Mouse (Mus musculus) heart, adult 2 months (tissue): Measurements from ENCODE around the gene Dcst1. TPM values are rescaled to one million over a fixed set of nuclear protein-coding genes. Genes with fewer than 3 reads are reported as not detected.

ENCODE experiments used
- DNase-seq, 2 experiments: peaks; one replicate each; pipeline ENCODE4 v3.0.0; 2021
- H3K27ac ChIP-seq: fragments of 200-600 bp; 2 replicates; pipeline ENCODE4 v1.8.1; 2022
- H3K27me3 ChIP-seq: fragments of 200-500 bp; 2 replicates; pipeline ENCODE4 v1.6.1; 2012; ENCODE audit warnings: mild to moderate bottlenecking, low read length, inconsistent platforms, mixed read lengths; ENCODE audit not compliant: control insufficient read depth, insufficient read depth
- H3K36me3 ChIP-seq: fragments of 200-500 bp; 2 replicates; pipeline ENCODE4 v1.6.1; 2012; ENCODE audit warnings: low read length, inconsistent platforms; ENCODE audit not compliant: control insufficient read depth, insufficient read depth
- H3K4me1 ChIP-seq: fragments of 200-500 bp; 2 replicates; pipeline ENCODE4 v1.6.1; 2011; ENCODE audit warnings: low read length; ENCODE audit not compliant: control insufficient read depth, insufficient read depth
- H3K4me3 ChIP-seq: fragments of 200-600 bp; 2 replicates; pipeline ENCODE4 v1.8.1; 2022
- H3K79me2 ChIP-seq: fragments of 200-500 bp; replicated peaks from 2 replicates; pipeline ENCODE4 v1.6.1; 2012; ENCODE audit warnings: mild to moderate bottlenecking, inconsistent platforms, low read length, moderate library complexity, mixed read lengths; ENCODE audit not compliant: control insufficient read depth, insufficient read depth
- H3K9ac ChIP-seq: fragments of 200-500 bp; 2 replicates; pipeline ENCODE4 v1.6.1; 2012; ENCODE audit warnings: low read depth, mild to moderate bottlenecking, control low read depth, inconsistent platforms, low read length, mixed read lengths
- CTCF ChIP-seq: fragments of 200-600 bp; IDR thresholded peaks from 2 replicates; pipeline ENCODE4 v1.8.1; 2022; ENCODE audit warnings: antibody characterized with exemption, mild to moderate bottlenecking, moderate library complexity
- EP300 ChIP-seq: fragments of 200-500 bp; IDR thresholded peaks from 2 replicates; pipeline ENCODE4 v1.6.1; 2011; ENCODE audit warnings: low read depth, low read length, control low read depth; ENCODE audit not compliant: insufficient read depth
- POLR2A ChIP-seq: fragments of 200-500 bp; IDR thresholded peaks from 2 replicates; pipeline ENCODE4 v1.6.1; 2011; ENCODE audit warnings: mild to moderate bottlenecking, low read depth, low read length, control low read depth; ENCODE audit not compliant: insufficient read depth
- WGBS: fragments of 180-500 bp; shearing (Covaris S2); methylation state at CpG from one replicate; pipeline ENCODE4 v1.1.7; 2018; 5-methylcytosine and 5-hydroxymethylcytosine counted together
- intact Hi-C: fragments of 180-260 bp; cut with DNase I; formaldehyde crosslinking; loops from one replicate; pipeline ENCODE4 v1.15.1; 2025
- polyA plus RNA-seq: library from polyadenylated mRNA; depleted of rRNA; stranded (reverse); fragments of >200 nt; gene quantifications from 2 replicates; pipeline ENCODE4 v1.2.3, GENCODE M21; 2012
- total RNA-seq, 2 experiments: library from RNA; stranded (reverse); gene quantifications; 2 replicates each; pipeline ENCODE4 v1.2.3; 2021

Gene Dcst1
- total and polyA plus RNA-seq, 3 experiments = 0.23 TPM; not detected in 2

- H3K4me3 ChIP-seq = peak within 1 kb of the TSS; percentile 54
- peak; percentile 73 to 84 for DNase-seq
- WGBS = 2% methylated on average over 48 of the region's 53 CpGs
- H3K27ac ChIP-seq = no peak within 1 kb of the TSS
- H3K79me2 ChIP-seq = no peaks in the 10 kb centered on the region
- TF ChIP-seq EP300 (no peak), CTCF (no peak), POLR2A (no peak)
- H3K36me3 ChIP-seq = no peaks in the 10 kb centered on the region
- peak within 1 kb of the TSS; percentile 43 for H3K9ac ChIP-seq
- peaks cover 28% of the 10 kb centered on the region for H3K27me3 ChIP-seq
- H3K4me1 ChIP-seq = peaks cover 5% of the 10 kb centered on the region
- intact Hi-C loops = no loop called here
These were observed 42.4 kb downstream of the Dcst1 start, which contains the start of gene Efna3 for GRCm38 (mm10) chr3:89322514-89323165. TSS of gene Efna3 (minus strand) at chr3:89322965.

- Histone ChIP-seq H3K36me3 (no peaks in the 10 kb centered on the region), H3K79me2 (no peaks in the 10 kb centered on the region), H3K4me1 (peaks cover 5% of the 10 kb centered on the region), H3K4me3 (peak overlapping the region; percentile 54), H3K9ac (no peak overlapping the region), H3K27me3 (peaks cover 28% of the 10 kb centered on the region), H3K27ac (no peak overlapping the region)
- no peak for DNase-seq
- intact Hi-C loops = no loop called here
- TF ChIP-seq EP300 (no peak), CTCF (no peak), POLR2A (no peak)
- 2% methylated on average over 14 of the region's 14 CpGs for WGBS
These were observed 42.9 kb downstream of the Dcst1 start for GRCm38 (mm10) chr3:89322131-89322500.

GRCm38 (mm10) chr3:89321183-89322130 lies 43.6 kb downstream of the Dcst1 start:
- H3K27me3 ChIP-seq = peaks cover 28% of the 10 kb centered on the region

GRCm38 (mm10) chr3:89320581-89321182 lies 44.4 kb downstream of the Dcst1 start:
- Histone ChIP-seq H3K4me1 (peaks cover 7% of the 10 kb centered on the region), H3K27ac (no peak overlapping the region), H3K27me3 (peaks cover 28% of the 10 kb centered on the region), H3K36me3 (no peaks in the 10 kb centered on the region), H3K4me3 (peak overlapping the region; percentile 33), H3K79me2 (no peaks in the 10 kb centered on the region), H3K9ac (0 out of 2 replicates have a peak overlapping the region, but pooled peaks have one; percentile 12)
- TF ChIP-seq EP300 (no peak), CTCF (no peak), POLR2A (no peak)
- WGBS = 2% methylated on average over 41 of the region's 41 CpGs
- intact Hi-C loops = no loop called here
- peak in 1 of 2 experiments; percentile 23 for DNase-seq

More at GRCm38 (mm10) chr3:89321183-89322130, 43.6 kb downstream of the Dcst1 start:
- no peak overlapping the region for H3K27ac ChIP-seq
- peaks cover 6% of the 10 kb centered on the region for H3K4me1 ChIP-seq
- peak overlapping the region; percentile 43 for H3K9ac ChIP-seq
- no peaks in the 10 kb centered on the region for H3K36me3 ChIP-seq
- no peak for TF ChIP-seq EP300
- TF ChIP-seq CTCF = no peak
- TF ChIP-seq POLR2A = no peak
- H3K4me3 ChIP-seq = peak overlapping the region; percentile 54
- DNase-seq = peak in 1 of 2 experiments; percentile 45
- 1% methylated on average over 63 of the region's 66 CpGs for WGBS
- intact Hi-C loops = no loop called here
- H3K79me2 ChIP-seq = no peaks in the 10 kb centered on the region

GRCm38 (mm10) chr3:89319591-89320350 lies 45.3 kb downstream of the Dcst1 start:
- Histone ChIP-seq H3K36me3 (no peaks in the 10 kb centered on the region), H3K4me1 (peaks cover 9% of the 10 kb centered on the region), H3K4me3 (no peak overlapping the region; the same call in 1 of the 2 replicates), H3K27ac (no peak overlapping the region), H3K27me3 (peaks cover 28% of the 10 kb centered on the region), H3K9ac (0 out of 2 replicates have a peak overlapping the region, but pooled peaks have one; percentile 4), H3K79me2 (no peaks in the 10 kb centered on the region)
- peak in 1 of 2 experiments; percentile 25 for DNase-seq
- TF ChIP-seq POLR2A = no peak
- TF ChIP-seq CTCF = no peak
- TF ChIP-seq EP300 = no peak
- WGBS = 3% methylated on average over 58 of the region's 58 CpGs
- intact Hi-C loops = loop anchor here (5.0 kb wide), 1 partner anchor 538 kb away; no protein-coding TSS in a partner anchor
